Mouse (Mus musculus) liver, embryonic 14.5 days (tissue): ENCODE measurements around the gene Ttl. TPM values are rescaled to one million over a fixed set of nuclear protein-coding genes. Genes with fewer than 3 reads are reported as not detected.

Experiments used
- ATAC-seq: fragments of 200-750 bp; cut with Nextera tagmentation; 2 replicates; pipeline ENCODE4 v1.8.0; 2017; ENCODE audit warnings: moderate number of reproducible peaks, mild to moderate bottlenecking, moderate library complexity; ENCODE audit not compliant: insufficient read depth
- DNase-seq, 3 experiments: peaks; one replicate each; pipeline ENCODE4 v3.0.0-alpha.2; 2012 to 2013; ENCODE audit warnings: low read depth in 3 of 3, low spot score in 3 of 3
- H3K27ac ChIP-seq: fragments of 300-500 bp; sonication (generic); 2 replicates; pipeline ENCODE4 v1.5.1; 2014; ENCODE audit warnings: moderate library complexity, mild to moderate bottlenecking, control low read depth, inconsistent platforms
- H3K27me3 ChIP-seq: fragments of 300-500 bp; sonication (generic); 2 replicates; pipeline ENCODE4 v1.6.1; 2014; ENCODE audit warnings: mild to moderate bottlenecking, low read length, moderate library complexity; ENCODE audit not compliant: control insufficient read depth, insufficient read depth
- H3K36me3 ChIP-seq: fragments of 300-500 bp; sonication (generic); replicated peaks from 2 replicates; pipeline ENCODE4 v1.6.1; 2014; ENCODE audit warnings: low read depth; ENCODE audit not compliant: control insufficient read depth, insufficient read depth
- H3K4me1 ChIP-seq, 2 experiments: fragments of 200-500 bp in 1 of 2; fragments of 300-500 bp in 1 of 2; sonication (generic) in 1 of 2; replicated peaks; 2 replicates each; pipeline ENCODE4 v1.6.1; 2012 to 2014; ENCODE audit warnings: antibody characterized with exemption in 1 of 2, inconsistent platforms in 1 of 2, low read length in 1 of 2; ENCODE audit not compliant: control insufficient read depth in 2 of 2, insufficient read depth in 2 of 2
- H3K4me2 ChIP-seq: fragments of 300-500 bp; sonication (generic); 2 replicates; pipeline ENCODE4 v1.6.1; 2014; ENCODE audit warnings: low read depth, mild to moderate bottlenecking, control low read depth, moderate library complexity
- H3K4me3 ChIP-seq, 2 experiments: fragments of 200-500 bp in 1 of 2; fragments of 300-500 bp in 1 of 2; sonication (generic) in 1 of 2; 2 replicates each; pipeline ENCODE4 v1.5.1; 2012 to 2014; ENCODE audit warnings: low read depth in 2 of 2, low read length in 2 of 2, mild to moderate bottlenecking in 2 of 2, control low read depth in 1 of 2, inconsistent platforms in 1 of 2, moderate library complexity in 1 of 2; ENCODE audit not compliant: insufficient read depth in 1 of 2
- H3K9ac ChIP-seq: fragments of 300-500 bp; sonication (generic); replicated peaks from 2 replicates; pipeline ENCODE4 v1.6.1; 2014; ENCODE audit warnings: mild to moderate bottlenecking, control low read depth, moderate library complexity
- H3K9me3 ChIP-seq: fragments of 300-500 bp; sonication (generic); 2 replicates; pipeline ENCODE4 v1.6.1; 2016; ENCODE audit warnings: low read length, mixed read lengths; ENCODE audit not compliant: control insufficient read depth
- CTCF ChIP-seq: IDR thresholded peaks from 2 replicates; pipeline ENCODE4 v1.5.1; 2016; ENCODE audit warnings: antibody characterized with exemption, low read depth, control low read depth
- EP300 ChIP-seq: IDR thresholded peaks from 2 replicates; pipeline ENCODE4 v1.6.1; 2016; ENCODE audit warnings: antibody characterized with exemption, low read depth
- WGBS: fragments of 180-500 bp; shearing (Covaris S2); extraction: QIAGEN DNeasy Blood & Tissue Kit; methylation state at CpG from one replicate; pipeline ENCODE4 v1.1.7; 2014; ENCODE audit not compliant: insufficient replicate concordance; 5-methylcytosine and 5-hydroxymethylcytosine counted together
- polyA plus RNA-seq, 2 experiments: library from polyadenylated mRNA; depleted of rRNA in 1 of 2; stranded (reverse) in 1 of 2; unstranded in 1 of 2; fragments of >200 nt; fragmentation: Nextera tagmentation in 1 of 2; extraction: Ambion mirVana in 1 of 2; gene quantifications; 2 replicates each; pipeline versions ENCODE4 v1.2.1 to v1.2.3; 2012 to 2014

Ttl gene
- polyA plus RNA-seq, 2 experiments: 1.2 to 1.5 TPM

DNA sequence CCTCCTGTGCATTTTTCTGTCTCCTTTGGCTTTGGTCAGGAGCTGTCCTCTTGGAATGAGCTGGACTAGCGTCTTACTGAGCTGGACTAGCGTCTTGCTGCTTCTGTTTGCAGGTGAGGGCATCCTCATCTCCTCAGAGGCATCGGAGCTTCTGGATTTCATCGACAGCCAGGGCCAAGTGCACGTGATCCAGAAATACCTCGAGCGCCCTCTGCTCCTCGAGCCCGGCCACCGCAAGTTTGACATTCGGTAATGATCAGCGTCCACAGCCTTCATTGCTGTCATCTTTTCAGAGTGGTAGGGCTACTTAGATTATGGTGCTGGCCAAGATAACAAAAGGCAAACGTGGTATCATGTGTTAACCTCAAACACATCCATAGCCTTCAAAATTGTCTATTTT lies 15.4 kb downstream of the Ttl start:
- ATAC-seq (no peak), DNase-seq (no peak)
- Histone ChIP-seq H3K36me3 (no peaks in the 10 kb centered on the region), H3K9me3 (no peaks in the 10 kb centered on the region), H3K4me3 (no peak overlapping the region), H3K27me3 (no peaks in the 10 kb centered on the region), H3K4me2 (no peak overlapping the region), H3K9ac (no peak overlapping the region), H3K27ac (no peak overlapping the region), H3K4me1 (no peaks in the 10 kb centered on the region)
- TF ChIP-seq CTCF (peak; percentile 44; the same call in 1 of the 2 replicates), EP300 (no peak)
- whole genome bisulfite sequencing: 58% methylated on average over 13 of the region's 13 CpGs

DNA sequence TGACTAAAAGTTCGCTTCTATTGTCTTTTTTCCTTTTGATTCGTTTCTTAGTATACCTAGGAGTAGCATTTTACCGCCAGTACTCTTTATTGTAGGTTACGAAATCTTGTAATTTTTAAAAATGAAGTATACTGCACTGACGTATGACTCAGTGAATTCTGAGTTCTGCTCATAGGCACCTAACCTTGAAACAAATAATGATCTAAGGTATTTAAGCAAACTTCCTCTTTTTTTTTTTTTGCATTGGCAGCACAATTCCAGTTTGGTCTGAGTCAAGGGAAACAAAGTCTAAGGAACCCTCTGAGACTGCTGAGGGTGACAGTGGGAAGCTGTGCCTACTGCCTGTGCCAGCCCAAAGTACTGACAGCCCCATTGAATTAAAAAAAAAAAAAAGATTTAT lies 17.8 kb downstream of the Ttl start:
- TF ChIP-seq EP300 (no peak), CTCF (no peak)
- H3K36me3 ChIP-seq: no peaks in the 10 kb centered on the region
- H3K4me1 ChIP-seq: peaks cover 0 to 5% of the 10 kb centered on the region in 2 experiments; a peak in 1 of 4 replicates
- no peak overlapping the region for H3K4me2 ChIP-seq
- H3K9me3 ChIP-seq: no peaks in the 10 kb centered on the region
- H3K27ac ChIP-seq: no peak overlapping the region
- H3K9ac ChIP-seq: no peak overlapping the region
- H3K4me3 ChIP-seq: no peak overlapping the region
- no peak for DNase-seq
- no peaks in the 10 kb centered on the region for H3K27me3 ChIP-seq
- WGBS: 75% methylated on average over 5 of the region's 5 CpGs
- no peak for ATAC-seq

DNA sequence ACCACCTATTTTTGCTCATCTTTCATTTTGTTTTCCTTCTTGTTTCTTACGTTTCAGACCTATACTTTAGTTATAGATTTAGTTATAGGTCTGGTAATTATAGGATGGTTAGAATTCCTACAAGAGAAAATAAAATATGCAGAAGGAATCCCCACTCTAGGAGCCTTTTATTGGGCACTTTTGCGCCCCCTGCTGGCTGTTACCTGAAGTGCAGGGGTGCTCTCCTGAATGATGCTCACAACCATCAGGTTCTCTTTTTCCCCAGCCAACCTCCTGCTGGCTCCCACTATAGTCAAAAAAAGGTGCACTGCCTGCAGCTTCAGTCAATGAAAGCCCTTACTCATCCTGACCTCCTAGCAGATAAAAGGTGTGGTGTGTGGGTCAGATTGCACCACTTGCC lies 19.2 kb downstream of the Ttl start:
- Histone ChIP-seq H3K4me2 (no peak overlapping the region), H3K27ac (no peak overlapping the region), H3K36me3 (no peaks in the 10 kb centered on the region), H3K4me3 (no peak overlapping the region), H3K4me1 (peaks cover 0 to 5% of the 10 kb centered on the region in 2 experiments; a peak in 1 of 4 replicates), H3K27me3 (no peaks in the 10 kb centered on the region), H3K9me3 (no peaks in the 10 kb centered on the region), H3K9ac (no peak overlapping the region)
- 42% methylated on average over 2 of the region's 2 CpGs for WGBS
- ATAC-seq (no peak), DNase-seq (peak in 1 of 3 experiments; percentile 19)
- peak; percentile 84 for TF ChIP-seq CTCF
- no peak for TF ChIP-seq EP300

DNA sequence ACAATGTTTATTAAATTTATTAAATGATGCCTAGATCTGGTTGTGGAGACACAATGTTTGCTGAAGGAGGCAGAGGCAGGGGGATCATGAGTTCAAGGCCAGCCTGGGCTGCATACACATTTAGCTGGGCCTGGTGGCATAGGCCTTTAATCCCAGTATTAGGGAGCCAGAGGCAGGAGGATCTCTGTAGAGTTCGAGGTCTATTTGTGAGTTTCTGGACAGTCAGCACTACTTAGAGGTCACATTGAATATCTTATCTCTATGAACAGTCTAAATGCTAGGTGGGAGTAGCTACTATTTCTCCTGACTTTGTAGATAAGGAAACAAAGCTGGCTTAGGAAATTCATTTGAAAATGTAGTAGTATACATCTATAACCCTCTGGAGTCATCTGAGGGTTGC lies 21.8 kb downstream of the Ttl start:
- peak; percentile 55; the same call in 1 of the 2 replicates for ATAC-seq

GRCm38 (mm10) chr2:129090370-129090769 lies 24.6 kb downstream of the Ttl start:
- TF ChIP-seq CTCF: no peak
- Histone ChIP-seq H3K27ac (no peak overlapping the region), H3K4me2 (no peak overlapping the region), H3K9ac (no peak overlapping the region), H3K4me3 (no peak overlapping the region), H3K4me1 (peaks cover 0 to 5% of the 10 kb centered on the region in 2 experiments; a peak in 1 of 4 replicates), H3K36me3 (no peaks in the 10 kb centered on the region), H3K9me3 (no peaks in the 10 kb centered on the region), H3K27me3 (no peaks in the 10 kb centered on the region)
- 56% methylated on average over 4 of the region's 4 CpGs for WGBS
- no peak for ATAC-seq
- DNase-seq: no peak

More for the DNA sequence above, 21.8 kb downstream of the Ttl start:
- TF ChIP-seq CTCF (no peak), EP300 (no peak)
- H3K27me3 ChIP-seq: no peaks in the 10 kb centered on the region
- 31% methylated on average over 1 of the region's 1 CpGs for WGBS
- H3K4me3 ChIP-seq: no peak overlapping the region
- no peak overlapping the region for H3K4me2 ChIP-seq
- H3K36me3 ChIP-seq: no peaks in the 10 kb centered on the region
- DNase-seq: no peak
- no peaks in the 10 kb centered on the region for H3K9me3 ChIP-seq
- no peak overlapping the region for H3K27ac ChIP-seq
- peaks cover 0 to 5% of the 10 kb centered on the region in 2 experiments; a peak in 1 of 4 replicates for H3K4me1 ChIP-seq
- H3K9ac ChIP-seq: no peak overlapping the region
